Mouse (Mus musculus) activated CD4-positive, CD25-positive, alpha-beta regulatory T cell, adult 4 months (primary cell): ENCODE data around the gene Colgalt2. TPM values are rescaled to one million over a fixed set of nuclear protein-coding genes. Genes with fewer than 3 reads are reported as not detected.

Experiments
- ATAC-seq: one replicate; pipeline ENCODE4 v1.8.0; 2017
- polyA plus RNA-seq, 2 experiments: library from polyadenylated mRNA; unstranded; fragments of 100-300 nt; shearing (Covaris generic); gene quantifications; one replicate each; pipeline ENCODE4 v1.2.1; 2017

The Colgalt2 gene
- polyA plus RNA-seq, 2 experiments from 2014 or later: not detected

- no peak for ATAC-seq
These were observed 139.2 kb downstream of the Colgalt2 start for GRCm38 (mm10) chr1:152538817-152539216.

GRCm38 (mm10) chr1:152540304-152540887, 140.8 kb downstream of the Colgalt2 start:
- ATAC-seq: no peak

GRCm38 (mm10) chr1:152542747-152543378, 143.2 kb downstream of the Colgalt2 start:
- ATAC-seq: no peak

- ATAC-seq: no peak
These were observed 144.0 kb downstream of the Colgalt2 start for GRCm38 (mm10) chr1:152543449-152544159.

- no peak for ATAC-seq
These were observed 149.6 kb downstream of the Colgalt2 start for GRCm38 (mm10) chr1:152549061-152549738.

- no peak for ATAC-seq
These were observed 150.9 kb downstream of the Colgalt2 start for GRCm38 (mm10) chr1:152550544-152550943.

- ATAC-seq: no peak
These were observed 151.3 kb downstream of the Colgalt2 start for GRCm38 (mm10) chr1:152550973-152551372.

- no peak for ATAC-seq
These were observed 154.4 kb downstream of the Colgalt2 start for GRCm38 (mm10) chr1:152553912-152554547.

- no peak for ATAC-seq
These were observed 156.4 kb downstream of the Colgalt2 start for GRCm38 (mm10) chr1:152555944-152556573.

- no peak for ATAC-seq
These were observed 157.1 kb downstream of the Colgalt2 start for GRCm38 (mm10) chr1:152556576-152557281.

Other genes starting within 250 kb of the Colgalt2 start
- gene Tsen15, start 13.1 kb upstream of the Colgalt2 start, polyA plus RNA-seq: 10 to 100 TPM; 20.7 to 21.3 TPM